In genomic region chr13:36528223-36528895, GRCm38 (mm10) we compare ENCODE assay signal across 10 mouse cellular contexts.
DNase-seq lines count a peak whose midpoint lies in the region; ATAC-seq lines count a peak whose summit lies in the region.
"Had no signal": no experiment of that assay in that cellular context is flagged by ENCODE, and none has a peak within 500 bp of the region (broad histone marks: within the 10 kb centered on the region; RNA-seq: fewer than 3 reads in every experiment).

No protein-coding gene starts in this region.

- peak; percentile 38 for DNase-seq in kidney, postnatal 10 days
- DNase-seq in kidney, adult 11 months = no peak
- peak; percentile 77 for DNase-seq in adipocyte (ENCODE audit: low spot score)
- DNase-seq in heart, embryonic 10.5 days (ENCODE audit: low spot score) = no peak
- DNase-seq in natural killer cell, adult 2 months (ENCODE audit: low spot score in 2 of 2) = no peak
- no peak for DNase-seq in thymus, postnatal 10 days (ENCODE audit: low spot score in 2 of 2)
- no peak for DNase-seq in thymus, postnatal 4 days

- H3K9me3 ChIP-seq in heart, embryonic 10.5 days = no peaks in the 10 kb centered on the region
- H3K9me3 ChIP-seq in lung, embryonic 15.5 days = no peaks in the 10 kb centered on the region
- H3K9me3 ChIP-seq: limb, embryonic 13.5 days had no signal

- H3K36me3 ChIP-seq in heart, embryonic 10.5 days = no peaks in the 10 kb centered on the region
- H3K36me3 ChIP-seq in lung, embryonic 15.5 days = no peaks in the 10 kb centered on the region
- H3K36me3 ChIP-seq: limb, embryonic 13.5 days had no signal

- H3K27ac ChIP-seq in heart, embryonic 10.5 days = peak overlapping the region; percentile 62; the same call in 1 of the 2 replicates
- H3K27ac ChIP-seq in lung, embryonic 15.5 days = 0 out of 2 replicates have a peak overlapping the region, but pooled peaks have one; percentile 5
- H3K27ac ChIP-seq: limb, embryonic 13.5 days had no signal

- no peak overlapping the region for H3K4me3 ChIP-seq in heart, embryonic 10.5 days
- no peak overlapping the region for H3K4me3 ChIP-seq in lung, embryonic 15.5 days
- H3K4me3 ChIP-seq: limb, embryonic 13.5 days had no signal

- no peak overlapping the region for H3K4me2 ChIP-seq in lung, embryonic 15.5 days
- H3K4me2 ChIP-seq: limb, embryonic 13.5 days had no signal

- no peak overlapping the region for H3K9ac ChIP-seq in lung, embryonic 15.5 days
- H3K9ac ChIP-seq: limb, embryonic 13.5 days had no signal

- ATAC-seq in lung, embryonic 15.5 days (ENCODE audit: borderline replicate concordance, extremely low read depth, low FRiP score, low TSS enrichment) = no peak
- ATAC-seq: Patski had no signal

- peaks cover 55% of the 10 kb centered on the region for H3K4me1 ChIP-seq in heart, embryonic 10.5 days
- peaks cover 24% of the 10 kb centered on the region for H3K4me1 ChIP-seq in lung, embryonic 15.5 days

- H3K27me3 ChIP-seq in heart, embryonic 10.5 days (ENCODE audit: insufficient read depth, poor library complexity, severe bottlenecking) = no peaks in the 10 kb centered on the region
- H3K27me3 ChIP-seq in lung, embryonic 15.5 days = no peaks in the 10 kb centered on the region
- H3K27me3 ChIP-seq: limb, embryonic 13.5 days; Patski had no signal

- 38% methylated on average over 8 of the region's 8 CpGs for WGBS in heart, embryonic 10.5 days
- 39% methylated on average over 8 of the region's 8 CpGs for WGBS in lung, embryonic 15.5 days

Comparison
In these comparisons a context has a peak if more than half of its experiments do, and no peak if none do; other contexts are left out.
1. DNase-seq: peak in kidney, postnatal 10 days (single experiment) and adipocyte (single experiment); none in kidney, adult 11 months (single experiment), heart, embryonic 10.5 days (single experiment), natural killer cell, adult 2 months (0 of 2), thymus, postnatal 10 days (0 of 2) and thymus, postnatal 4 days (single experiment).